Comparison of ENCODE assay signal across 12 mouse cellular contexts in genomic region chr5:131844519-131844800, GRCm38 (mm10).
DNase-seq lines count a peak whose midpoint lies in the region; ATAC-seq and TF ChIP-seq lines count a peak whose summit lies in the region.
"Had no signal": no experiment of that assay in that cellular context is flagged by ENCODE, and none has a peak within 500 bp of the region (broad histone marks: within the 10 kb centered on the region; RNA-seq: fewer than 3 reads in every experiment).

No protein-coding gene starts in this region.

- no peaks in the 10 kb centered on the region for H3K27me3 ChIP-seq in forebrain, embryonic 13.5 days
- no peaks in the 10 kb centered on the region for H3K27me3 ChIP-seq in kidney, adult 2 months (replicated peaks; ENCODE audit: control insufficient read depth, insufficient read depth, low read length)
- H3K27me3 ChIP-seq in midbrain, embryonic 14.5 days (ENCODE audit: control insufficient read depth, insufficient read depth, low read length) = no peaks in the 10 kb centered on the region
- H3K27me3 ChIP-seq in heart, embryonic 11.5 days (ENCODE audit: control insufficient read depth, insufficient read depth, low read length) = 0 out of 2 replicates have a peak, but pooled peaks cover 2% of the 10 kb centered on the region
- H3K27me3 ChIP-seq: heart, embryonic 15.5 days had no signal

- no peaks in the 10 kb centered on the region for H3K9me3 ChIP-seq in forebrain, embryonic 13.5 days (replicated peaks)
- H3K9me3 ChIP-seq in midbrain, embryonic 14.5 days (ENCODE audit: control insufficient read depth, low read length) = no peaks in the 10 kb centered on the region
- H3K9me3 ChIP-seq in heart, embryonic 11.5 days (replicated peaks; ENCODE audit: control insufficient read depth, low read length) = no peaks in the 10 kb centered on the region
- H3K9me3 ChIP-seq: heart, embryonic 15.5 days had no signal

- 34% methylated on average over 9 of the region's 9 CpGs for WGBS in forebrain, embryonic 13.5 days
- WGBS in kidney, adult 2 months = 33% methylated on average over 9 of the region's 9 CpGs
- WGBS in midbrain, embryonic 14.5 days = 26% methylated on average over 9 of the region's 9 CpGs
- 74% methylated on average over 9 of the region's 9 CpGs for WGBS in heart, embryonic 11.5 days (ENCODE audit: insufficient replicate concordance)

- DNase-seq in kidney, adult 11 months = peak; percentile 13
- DNase-seq in kidney, postnatal 10 days = no peak
- peak; percentile 67 for DNase-seq in kidney, adult 2 months
- DNase-seq in midbrain, embryonic 14.5 days = no peak
- DNase-seq in urinary bladder, postnatal 10 days (ENCODE audit: low spot score) = no peak
- DNase-seq: adrenal gland, adult 2 months; cerebellum, postnatal 36 days; lung, embryonic 14.5 days had no signal

- TF ChIP-seq POLR2A in kidney, adult 2 months (IDR thresholded peaks at IDR 0.05; ENCODE audit: low read depth, low read length) = no peak

- TF ChIP-seq CTCF in kidney, adult 2 months (conservative IDR thresholded peaks at IDR 0.05; ENCODE audit: insufficient read depth, insufficient read length, low read depth, low read length) = no peak

- H3K4me3 ChIP-seq in forebrain, embryonic 13.5 days = no peak overlapping the region
- no peak overlapping the region for H3K4me3 ChIP-seq in kidney, adult 2 months (ENCODE audit: insufficient read depth, low read depth, low read length)
- H3K4me3 ChIP-seq in midbrain, embryonic 14.5 days (replicated peaks; ENCODE audit: low read depth, low read length) = no peak overlapping the region
- H3K4me3 ChIP-seq in heart, embryonic 11.5 days (ENCODE audit: low read depth, low read length) = no peak overlapping the region
- H3K4me3 ChIP-seq: heart, embryonic 15.5 days had no signal

- no peaks in the 10 kb centered on the region for H3K36me3 ChIP-seq in forebrain, embryonic 13.5 days (ENCODE audit: poor library complexity, severe bottlenecking)
- no peaks in the 10 kb centered on the region for H3K36me3 ChIP-seq in kidney, adult 2 months (ENCODE audit: control insufficient read depth, insufficient read depth, low read length)
- no peaks in the 10 kb centered on the region for H3K36me3 ChIP-seq in midbrain, embryonic 14.5 days (ENCODE audit: control insufficient read depth, insufficient read depth, low read length)
- no peaks in the 10 kb centered on the region for H3K36me3 ChIP-seq in heart, embryonic 11.5 days (ENCODE audit: control insufficient read depth, insufficient read depth, low read length)
- H3K36me3 ChIP-seq: heart, embryonic 15.5 days had no signal

- no peak overlapping the region for H3K4me2 ChIP-seq in forebrain, embryonic 13.5 days
- no peak overlapping the region for H3K4me2 ChIP-seq in midbrain, embryonic 14.5 days (ENCODE audit: low read length)
- H3K4me2 ChIP-seq in heart, embryonic 11.5 days = no peak overlapping the region
- H3K4me2 ChIP-seq: heart, embryonic 15.5 days; lung, embryonic 14.5 days had no signal

- no peak for ATAC-seq in forebrain, embryonic 13.5 days
- ATAC-seq in midbrain, embryonic 14.5 days (ENCODE audit: low FRiP score, low TSS enrichment) = no peak
- no peak for ATAC-seq in heart, embryonic 11.5 days (replicated peaks; ENCODE audit: insufficient number of reproducible peaks, low FRiP score, low TSS enrichment)
- ATAC-seq in inflammation-experienced regulatory T-cells, adult 6 months = no peak

- H3K4me1 ChIP-seq in forebrain, embryonic 13.5 days = peaks cover 48% of the 10 kb centered on the region
- H3K4me1 ChIP-seq in kidney, adult 2 months (ENCODE audit: control insufficient read depth, insufficient read depth, low read length) = 0 out of 2 replicates have a peak, but pooled peaks cover 4% of the 10 kb centered on the region
- no peaks in the 10 kb centered on the region for H3K4me1 ChIP-seq in midbrain, embryonic 14.5 days (ENCODE audit: control insufficient read depth, insufficient read depth, low read length)
- no peaks in the 10 kb centered on the region; the same call in 1 of the 2 replicates for H3K4me1 ChIP-seq in heart, embryonic 11.5 days (ENCODE audit: control insufficient read depth, insufficient read depth, low read length)
- H3K4me1 ChIP-seq: heart, embryonic 15.5 days had no signal

- H3K9ac ChIP-seq in forebrain, embryonic 13.5 days = no peak overlapping the region
- H3K9ac ChIP-seq in midbrain, embryonic 14.5 days (replicated peaks; ENCODE audit: low read length) = no peak overlapping the region
- H3K9ac ChIP-seq in heart, embryonic 11.5 days (ENCODE audit: low read depth, low read length) = no peak overlapping the region
- H3K9ac ChIP-seq: heart, embryonic 15.5 days; lung, embryonic 14.5 days had no signal

- peak overlapping the region; percentile 61 for H3K27ac ChIP-seq in forebrain, embryonic 13.5 days
- H3K27ac ChIP-seq in kidney, adult 2 months (ENCODE audit: insufficient read depth, low read depth, low read length) = no peak overlapping the region
- H3K27ac ChIP-seq in midbrain, embryonic 14.5 days (replicated peaks; ENCODE audit: low read depth, low read length) = 0 out of 2 replicates have a peak overlapping the region, but pooled peaks have one; percentile 23
- no peak overlapping the region for H3K27ac ChIP-seq in heart, embryonic 11.5 days (ENCODE audit: low read depth, low read length)
- H3K27ac ChIP-seq: heart, embryonic 15.5 days had no signal

Comparison
In these comparisons a context has a peak if more than half of its experiments do, and no peak if none do; other contexts are left out.
1. DNase-seq: peak in kidney, adult 11 months (single experiment) and kidney, adult 2 months (single experiment); none in kidney, postnatal 10 days (single experiment), midbrain, embryonic 14.5 days (single experiment) and urinary bladder, postnatal 10 days (single experiment).
2. H3K27ac ChIP-seq: peak in forebrain, embryonic 13.5 days (single experiment) and midbrain, embryonic 14.5 days (single experiment); none in kidney, adult 2 months (single experiment) and heart, embryonic 11.5 days (single experiment).